Mouse (Mus musculus): ENCODE measurements around the gene Ankrd36.
"Not testable (repeated sequence)": the region's sequence is repeated elsewhere in the genome, so short reads cannot be mapped to it uniquely, and the experiment has no call there.

Gene Ankrd36

DNA sequence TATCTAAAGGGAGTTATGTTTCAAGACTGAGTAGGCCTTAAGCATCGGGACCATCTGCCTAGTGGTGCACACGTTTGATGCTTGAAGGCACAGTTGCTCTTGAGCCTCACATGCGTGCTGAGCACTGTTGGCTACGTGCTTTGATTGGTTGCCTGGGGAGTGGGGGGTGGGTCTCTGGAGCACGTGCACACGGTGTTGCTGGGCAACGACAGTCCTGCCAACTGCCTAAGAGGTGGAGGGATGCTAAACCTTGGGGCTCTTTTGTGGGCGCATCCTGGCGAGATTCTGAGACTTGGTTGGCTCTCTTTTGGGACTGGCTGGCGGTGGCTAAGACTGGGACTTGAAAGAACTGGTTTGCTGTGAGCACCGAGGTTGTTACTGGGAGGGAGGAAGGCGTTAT is at the start of gene Ankrd36:
Gene Ankrd36, plus strand, starts transcription at position 211 of the 400 bp plus-strand sequence.
- DNase-seq (ENCODE audit: low spot score in 2 of 2), result no peak

- peak; percentile 94 to 97 for DNase-seq (ENCODE audit: low spot score in 2 of 2)
These were observed 48.8 kb upstream of the Ankrd36 start, which contains the start of gene Xbp1 for GRCm38 (mm10) chr11:5520412-5521265. Gene Xbp1, plus strand, starts transcription at chr11:5520659.

GRCm38 (mm10) chr11:5521266-5521515 is 48.3 kb upstream of the Ankrd36 start:
- DNase-seq (ENCODE audit: low spot score in 2 of 2), result no peak

- peak; percentile 59 to 63 for DNase-seq (ENCODE audit: low spot score in 2 of 2)
These were observed 47.8 kb upstream of the Ankrd36 start for GRCm38 (mm10) chr11:5521516-5522291.

DNA sequence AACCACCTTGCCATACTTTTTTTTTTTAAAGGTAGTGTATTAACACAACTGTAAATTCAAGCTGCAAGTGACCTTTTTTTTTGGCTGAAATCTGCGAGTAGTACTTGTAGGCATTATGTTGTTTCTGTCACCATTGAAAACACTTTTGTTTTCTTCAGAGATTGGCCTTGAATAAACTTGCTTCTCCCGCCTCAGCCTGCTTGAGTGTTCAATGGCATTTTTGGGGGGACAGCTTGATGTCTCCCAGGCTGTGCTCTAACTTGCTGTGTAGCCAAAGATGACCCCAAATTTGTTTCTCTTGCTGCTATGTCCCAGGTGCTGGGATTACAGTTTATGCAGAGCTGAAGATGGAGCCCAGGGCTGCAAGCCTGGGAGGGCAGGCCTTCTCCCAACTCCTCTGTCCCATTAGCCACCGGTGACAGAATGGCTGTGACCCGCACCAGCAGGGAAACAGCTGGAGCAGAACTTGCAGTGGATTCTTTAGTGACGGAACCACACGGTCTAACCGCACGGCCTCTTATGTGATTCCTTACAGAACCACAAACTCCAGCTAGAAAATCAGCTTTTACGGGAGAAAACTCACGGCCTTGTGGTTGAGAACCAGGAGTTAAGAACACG is 46.6 kb upstream of the Ankrd36 start:
- DNase-seq (ENCODE audit: low spot score in 2 of 2), result no peak

- DNase-seq (ENCODE audit: low spot score in 2 of 2), result no peak
These were observed 44.1 kb upstream of the Ankrd36 start for GRCm38 (mm10) chr11:5525418-5525817.

DNA sequence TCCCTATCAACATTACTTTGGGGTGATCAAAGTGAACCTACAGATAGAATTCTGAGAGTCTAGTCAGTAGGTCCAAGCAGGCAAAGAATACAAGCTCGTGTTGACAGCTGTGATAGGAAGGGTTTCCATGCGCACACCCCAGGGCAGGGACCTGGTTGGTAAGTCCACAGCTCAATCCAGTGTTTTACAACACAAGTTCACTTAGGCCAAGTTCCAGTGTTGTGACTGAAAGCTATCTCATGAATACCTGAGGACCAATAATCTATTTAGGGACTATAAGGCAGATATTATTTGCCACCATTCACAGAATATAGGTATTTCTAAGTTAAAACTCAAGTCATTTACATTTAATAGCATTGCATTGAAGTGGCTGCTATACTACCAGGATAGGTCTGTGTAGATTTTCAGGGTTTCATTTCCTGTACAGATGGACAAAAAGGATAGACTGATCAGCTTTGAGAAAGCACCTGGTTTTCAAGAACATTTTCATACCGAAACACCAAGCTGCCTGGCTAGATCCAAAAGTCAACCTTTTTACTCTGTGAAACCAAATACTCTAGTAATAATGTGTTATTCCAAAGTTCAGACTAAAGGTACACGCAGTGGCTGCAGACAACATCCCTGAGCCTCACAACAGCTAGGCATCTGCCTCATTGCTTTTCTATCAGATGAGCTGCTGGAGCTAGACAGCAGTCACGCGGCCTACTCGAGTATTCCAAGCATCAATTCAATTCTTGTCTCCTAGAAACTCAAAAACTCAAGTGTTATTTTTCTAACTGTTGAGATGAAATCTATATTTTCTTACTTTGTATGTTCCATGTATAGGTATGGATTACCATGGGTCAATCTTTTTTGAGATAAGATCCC is 42.7 kb upstream of the Ankrd36 start:
- no peak for DNase-seq (ENCODE audit: low spot score in 2 of 2)

- no peak for DNase-seq (ENCODE audit: low spot score in 2 of 2)
These were observed 41.5 kb upstream of the Ankrd36 start for GRCm38 (mm10) chr11:5527865-5528523.

DNA sequence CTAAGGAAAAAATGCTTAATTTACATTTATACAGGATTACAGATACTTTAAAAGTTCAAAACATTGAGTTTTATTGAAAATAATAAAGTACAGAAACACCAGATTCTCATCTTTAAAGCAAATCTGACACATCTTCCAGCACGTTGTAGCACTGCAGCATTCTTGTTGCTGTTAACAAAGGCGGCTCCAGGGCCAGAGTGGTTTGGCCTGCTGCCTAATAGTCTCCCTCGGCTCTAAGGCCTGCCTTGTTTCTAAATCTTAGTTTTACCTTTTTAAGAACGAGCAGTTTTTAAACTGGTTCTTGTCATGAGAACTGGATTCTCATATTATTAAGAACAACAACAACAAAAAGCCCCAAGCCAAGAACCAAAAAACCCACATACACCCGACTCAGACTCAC is 40.6 kb upstream of the Ankrd36 start:
- DNase-seq (ENCODE audit: low spot score in 2 of 2), result no peak

- no peak for DNase-seq (ENCODE audit: low spot score in 2 of 2)
These were observed 39.3 kb upstream of the Ankrd36 start for GRCm38 (mm10) chr11:5530172-5530571.

DNA sequence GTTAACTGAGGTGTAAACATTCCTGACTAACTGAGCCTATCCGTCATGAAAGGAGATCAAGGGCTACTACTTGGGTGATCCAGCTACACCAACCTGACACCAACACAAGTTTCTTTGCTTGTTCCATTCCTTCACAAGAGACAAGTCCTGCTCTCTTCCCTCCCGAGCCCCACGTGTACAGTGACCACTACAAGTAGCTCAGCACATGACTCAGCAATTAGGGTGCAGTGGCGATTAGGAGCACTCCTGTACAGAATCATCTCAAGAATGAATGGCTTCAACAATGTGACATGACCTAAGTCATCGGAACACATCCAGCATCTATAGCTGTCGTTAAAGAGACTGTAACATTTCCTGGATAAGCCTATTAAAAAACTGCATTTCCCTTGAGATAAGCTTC is 38.8 kb upstream of the Ankrd36 start:
- no peak for DNase-seq (ENCODE audit: low spot score in 2 of 2)

GRCm38 (mm10) chr11:5533108-5533507 is 36.4 kb upstream of the Ankrd36 start:
- no peak for DNase-seq (ENCODE audit: low spot score in 2 of 2)

DNA sequence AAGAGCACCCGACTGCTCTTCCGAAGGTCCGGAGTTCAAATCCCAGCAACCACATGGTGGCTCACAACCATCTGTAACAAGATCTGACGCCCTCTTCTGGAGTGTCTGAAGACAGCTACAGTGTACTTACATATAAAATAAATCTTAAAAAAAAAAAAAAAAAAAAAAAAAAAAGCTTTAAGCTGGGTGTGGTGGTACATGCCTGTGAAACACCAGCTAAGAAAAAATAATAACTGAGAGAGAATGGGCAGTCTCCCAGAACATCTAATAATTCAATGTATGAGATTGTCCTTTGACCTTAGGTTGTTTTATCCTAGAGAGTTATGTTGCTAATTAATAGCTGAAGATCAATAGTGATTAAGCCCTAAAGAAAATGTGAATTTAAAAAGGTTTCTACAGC is 32.0 kb upstream of the Ankrd36 start:
- not testable (repeated sequence) for DNase-seq (ENCODE audit: low spot score in 2 of 2)

DNA sequence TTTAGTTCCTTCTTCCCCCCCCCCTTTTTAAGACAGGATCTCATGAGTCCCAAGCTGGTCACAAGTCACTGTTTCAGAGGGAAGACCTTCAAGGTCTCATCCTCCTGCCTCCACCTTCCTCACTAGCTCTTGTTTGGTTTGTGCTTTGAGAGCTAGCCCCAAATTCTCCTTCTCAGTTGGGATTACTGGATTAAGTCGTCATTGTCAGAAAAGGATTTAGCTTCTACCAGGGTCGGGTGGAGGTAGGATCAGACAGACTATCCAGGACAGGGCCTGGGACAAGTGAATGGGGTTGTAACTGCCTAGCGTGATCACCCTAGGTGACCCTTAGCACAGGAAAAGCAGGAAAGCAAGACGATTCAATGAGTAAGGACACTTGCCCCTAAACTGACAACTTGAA is 29.2 kb upstream of the Ankrd36 start:
- DNase-seq (ENCODE audit: low spot score in 2 of 2), result no peak

DNA sequence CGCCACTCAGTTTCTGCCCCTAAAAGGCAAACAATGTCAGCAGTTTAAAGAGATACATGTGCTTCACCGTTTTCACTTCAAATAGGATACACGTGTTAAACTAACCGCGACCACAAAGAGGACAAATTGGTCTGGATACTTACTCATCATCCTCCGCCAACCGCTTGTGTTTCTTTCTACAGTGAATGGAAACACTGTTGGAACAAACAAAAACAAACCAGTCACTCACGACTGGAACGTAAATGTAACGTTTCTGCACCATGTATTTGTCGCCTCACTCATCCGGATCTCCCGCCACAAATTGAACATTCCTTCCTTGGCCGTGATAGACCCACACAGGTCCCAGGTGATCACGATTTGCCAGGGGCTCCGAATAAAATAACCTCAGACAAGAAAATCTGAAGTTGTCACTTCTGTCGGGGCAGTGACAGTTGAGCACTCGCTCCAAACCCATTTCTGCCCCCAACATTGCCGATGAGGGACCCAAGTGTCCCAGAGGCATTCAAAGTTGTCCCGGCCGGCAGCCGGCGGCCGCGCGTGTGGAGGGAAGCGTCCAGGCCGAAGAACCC is 28.2 kb upstream of the Ankrd36 start:
- no peak for DNase-seq (ENCODE audit: low spot score in 2 of 2)

GRCm38 (mm10) chr11:5541799-5542481 is 27.5 kb upstream of the Ankrd36 start, which contains the start of gene Ccdc117:
Gene Ccdc117, minus strand, starts transcription at chr11:5542187.
- peak; percentile 67 to 80 for DNase-seq (ENCODE audit: low spot score in 2 of 2)

DNA sequence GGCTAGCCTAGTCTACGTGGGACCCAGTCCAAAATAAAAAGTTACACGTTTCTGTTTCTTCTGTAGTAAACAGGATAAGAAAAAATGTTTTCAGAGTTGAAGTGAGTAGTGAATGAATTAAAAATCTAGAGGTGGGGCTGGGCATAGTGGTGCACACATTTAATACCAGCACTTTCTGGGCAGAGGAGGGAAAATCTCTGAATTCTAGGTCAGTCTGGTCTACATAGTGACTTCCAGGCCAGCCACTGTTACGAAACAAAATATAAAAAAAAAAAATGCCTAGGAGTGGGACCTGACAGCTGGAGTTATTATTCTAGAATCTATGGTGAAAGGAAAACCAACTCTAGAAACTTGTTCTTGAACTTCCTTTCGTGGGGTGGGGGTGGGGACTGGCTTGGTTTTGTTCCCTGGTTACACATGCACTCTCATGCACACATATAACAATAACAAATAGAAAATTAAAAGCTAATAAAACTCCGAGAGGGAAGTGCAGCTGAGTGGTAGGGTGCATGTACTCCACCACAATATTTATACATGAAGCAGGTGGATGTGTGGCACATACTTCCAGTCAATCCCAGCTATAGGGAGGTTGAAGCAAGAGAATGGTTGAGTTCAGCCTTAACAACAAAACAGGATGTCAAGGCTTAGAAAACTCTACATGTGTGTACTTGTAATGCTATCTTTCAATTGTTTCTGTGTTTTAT is 26.9 kb upstream of the Ankrd36 start:
- no peak for DNase-seq (ENCODE audit: low spot score in 2 of 2)

DNA sequence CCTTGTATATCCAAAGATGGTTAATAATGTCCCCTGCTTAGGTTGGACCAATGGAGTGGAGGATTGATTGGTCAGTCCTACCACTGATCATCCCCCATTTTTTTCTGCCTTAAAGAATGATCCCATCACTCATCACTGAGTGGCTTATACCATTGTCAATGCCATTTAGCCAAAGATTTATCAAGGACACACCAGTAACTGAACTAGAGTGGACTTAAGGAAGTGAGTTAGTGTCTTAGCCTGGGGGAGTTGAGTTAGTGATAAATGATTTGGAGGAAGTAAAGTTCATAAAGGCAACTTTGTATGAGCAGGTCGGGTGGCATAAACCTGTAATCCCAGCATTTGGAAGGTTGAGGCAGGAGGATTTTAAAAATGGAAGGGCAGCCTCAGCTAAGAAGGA is 26.2 kb upstream of the Ankrd36 start:
- DNase-seq (ENCODE audit: low spot score in 2 of 2), result no peak

DNA sequence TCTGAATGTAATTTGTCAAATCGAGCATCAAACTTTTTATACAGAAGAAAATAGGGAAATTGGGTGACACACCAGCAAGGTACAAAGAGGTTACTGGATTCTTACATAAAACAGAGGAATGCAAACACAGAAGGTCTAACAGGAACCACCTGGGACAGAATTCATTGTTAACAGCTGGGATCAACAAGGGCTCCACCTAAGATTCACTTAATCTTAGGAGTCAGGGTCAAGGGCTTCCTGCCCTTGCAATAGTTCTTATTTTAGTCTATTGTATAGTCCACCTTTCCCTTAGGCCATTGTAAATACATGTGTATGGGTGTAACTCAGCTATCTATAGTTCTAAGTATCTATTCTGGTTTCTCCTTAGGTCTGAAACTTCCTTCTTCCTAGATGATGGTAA is 24.8 kb upstream of the Ankrd36 start:
- DNase-seq (ENCODE audit: low spot score in 2 of 2), result not testable (repeated sequence)

- no peak for DNase-seq (ENCODE audit: low spot score in 2 of 2)
These were observed 24.0 kb upstream of the Ankrd36 start for GRCm38 (mm10) chr11:5545457-5545856.

Measured in frontal cortex, postnatal 14 days (tissue).